Mouse (Mus musculus): ENCODE results near the gene Ezh1. TPM values are rescaled to one million over a fixed set of nuclear protein-coding genes. Genes with fewer than 3 reads are reported as not detected.

Ezh1 gene
- polyA plus RNA-seq, 1 experiment from 2014 or later = 12.4 TPM

DNA sequence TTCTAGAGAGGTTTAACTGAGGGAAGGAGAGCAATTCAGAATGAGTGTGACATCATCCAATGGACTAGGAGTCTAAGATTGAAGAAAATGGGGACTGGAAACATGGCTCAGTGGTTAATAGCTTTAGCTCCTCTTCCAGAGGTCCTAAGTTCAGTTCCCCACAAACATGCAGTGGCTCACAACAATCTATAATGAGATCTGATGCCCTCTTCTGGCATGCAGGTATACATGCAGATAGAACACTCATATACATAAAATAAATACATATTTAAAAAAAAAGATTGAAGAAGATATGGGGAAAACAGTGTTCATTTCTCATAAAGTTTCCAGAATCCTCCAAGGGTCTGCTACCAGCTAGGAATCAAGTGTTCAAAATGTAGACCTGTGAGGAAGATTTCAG lies 9.2 kb upstream of the Ezh1 start:
- Histone ChIP-seq H3K9ac (ENCODE audit: low read depth, low read length) (no peak overlapping the region), H3K4me1 (replicated peaks; ENCODE audit: control insufficient read depth, insufficient read depth, low read length) (peaks cover 16% of the 10 kb centered on the region), H3K4me3 (ENCODE audit: low read depth, low read length) (no peak overlapping the region), H3K27me3 (replicated peaks; ENCODE audit: control insufficient read depth, insufficient read depth, low read length) (peaks cover 17% of the 10 kb centered on the region), H3K9me3 (ENCODE audit: control insufficient read depth, low read length) (no peaks in the 10 kb centered on the region), H3K36me3 (ENCODE audit: control insufficient read depth, insufficient read depth, low read length) (no peaks in the 10 kb centered on the region), H3K27ac (ENCODE audit: low read depth, low read length) (no peak overlapping the region), H3K4me2 (no peak overlapping the region)
- DNase-seq (ENCODE audit: low spot score) (no peak), ATAC-seq (replicated peaks; ENCODE audit: low FRiP score) (no peak)

DNA sequence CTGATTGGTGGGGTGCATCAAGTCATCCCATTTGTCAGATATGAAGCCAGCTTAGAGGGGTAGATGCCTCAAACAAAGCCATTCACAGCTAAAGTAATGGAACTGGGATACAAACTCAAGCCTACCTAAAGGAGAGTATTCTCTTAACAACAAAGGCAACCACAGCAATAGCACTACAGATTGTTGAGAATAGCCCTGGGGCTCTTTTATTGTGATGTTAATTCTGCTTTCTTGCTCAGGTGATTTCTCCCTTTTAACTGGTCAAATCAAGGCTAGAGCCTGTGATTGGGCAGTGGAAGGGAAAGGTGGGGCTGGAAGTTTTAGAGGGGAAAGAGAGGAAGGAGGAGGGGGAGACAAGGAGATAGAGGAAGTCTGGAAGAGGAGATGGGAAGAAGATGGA lies 7.9 kb upstream of the Ezh1 start:
- no peak for DNase-seq (ENCODE audit: low spot score)
- Histone ChIP-seq H3K4me2 (no peak overlapping the region), H3K4me3 (ENCODE audit: low read depth, low read length) (no peak overlapping the region), H3K9ac (ENCODE audit: low read depth, low read length) (no peak overlapping the region), H3K27ac (ENCODE audit: low read depth, low read length) (no peak overlapping the region), H3K27me3 (replicated peaks; ENCODE audit: control insufficient read depth, insufficient read depth, low read length) (peaks cover 24% of the 10 kb centered on the region), H3K9me3 (ENCODE audit: control insufficient read depth, low read length) (no peaks in the 10 kb centered on the region), H3K36me3 (ENCODE audit: control insufficient read depth, insufficient read depth, low read length) (no peaks in the 10 kb centered on the region), H3K4me1 (replicated peaks; ENCODE audit: control insufficient read depth, insufficient read depth, low read length) (peaks cover 23% of the 10 kb centered on the region)
- ATAC-seq (replicated peaks; ENCODE audit: low FRiP score) = no peak

- Histone ChIP-seq H3K9me3 (ENCODE audit: control insufficient read depth, low read length) (no peaks in the 10 kb centered on the region), H3K9ac (ENCODE audit: low read depth, low read length) (no peak overlapping the region), H3K4me2 (no peak overlapping the region), H3K4me1 (replicated peaks; ENCODE audit: control insufficient read depth, insufficient read depth, low read length) (peaks cover 23% of the 10 kb centered on the region), H3K36me3 (ENCODE audit: control insufficient read depth, insufficient read depth, low read length) (no peaks in the 10 kb centered on the region), H3K4me3 (ENCODE audit: low read depth, low read length) (no peak overlapping the region), H3K27ac (ENCODE audit: low read depth, low read length) (no peak overlapping the region), H3K27me3 (replicated peaks; ENCODE audit: control insufficient read depth, insufficient read depth, low read length) (peaks cover 26% of the 10 kb centered on the region)
- no peak for ATAC-seq (replicated peaks; ENCODE audit: low FRiP score)
- DNase-seq (ENCODE audit: low spot score) = no peak
- WGBS = 58% methylated on average over 1 of the region's 1 CpGs
Measured at GRCm38 (mm10) chr11:101233240-101233639, 7.0 kb upstream of the Ezh1 start.

- 28% methylated on average over 6 of the region's 6 CpGs for WGBS
- DNase-seq (ENCODE audit: low spot score) = peak; percentile 39
- Histone ChIP-seq H3K36me3 (ENCODE audit: control insufficient read depth, insufficient read depth, low read length) (no peaks in the 10 kb centered on the region), H3K4me1 (replicated peaks; ENCODE audit: control insufficient read depth, insufficient read depth, low read length) (peaks cover 23% of the 10 kb centered on the region), H3K4me3 (ENCODE audit: low read depth, low read length) (no peak overlapping the region), H3K27me3 (replicated peaks; ENCODE audit: control insufficient read depth, insufficient read depth, low read length) (peaks cover 30% of the 10 kb centered on the region), H3K9ac (ENCODE audit: low read depth, low read length) (no peak overlapping the region), H3K9me3 (ENCODE audit: control insufficient read depth, low read length) (no peaks in the 10 kb centered on the region), H3K27ac (ENCODE audit: low read depth, low read length) (peak overlapping the region; percentile 78), H3K4me2 (peak overlapping the region; percentile 18)
- ATAC-seq (replicated peaks; ENCODE audit: low FRiP score) = peak; percentile 62
Measured at GRCm38 (mm10) chr11:101232010-101232839, 6.0 kb upstream of the Ezh1 start.

DNA sequence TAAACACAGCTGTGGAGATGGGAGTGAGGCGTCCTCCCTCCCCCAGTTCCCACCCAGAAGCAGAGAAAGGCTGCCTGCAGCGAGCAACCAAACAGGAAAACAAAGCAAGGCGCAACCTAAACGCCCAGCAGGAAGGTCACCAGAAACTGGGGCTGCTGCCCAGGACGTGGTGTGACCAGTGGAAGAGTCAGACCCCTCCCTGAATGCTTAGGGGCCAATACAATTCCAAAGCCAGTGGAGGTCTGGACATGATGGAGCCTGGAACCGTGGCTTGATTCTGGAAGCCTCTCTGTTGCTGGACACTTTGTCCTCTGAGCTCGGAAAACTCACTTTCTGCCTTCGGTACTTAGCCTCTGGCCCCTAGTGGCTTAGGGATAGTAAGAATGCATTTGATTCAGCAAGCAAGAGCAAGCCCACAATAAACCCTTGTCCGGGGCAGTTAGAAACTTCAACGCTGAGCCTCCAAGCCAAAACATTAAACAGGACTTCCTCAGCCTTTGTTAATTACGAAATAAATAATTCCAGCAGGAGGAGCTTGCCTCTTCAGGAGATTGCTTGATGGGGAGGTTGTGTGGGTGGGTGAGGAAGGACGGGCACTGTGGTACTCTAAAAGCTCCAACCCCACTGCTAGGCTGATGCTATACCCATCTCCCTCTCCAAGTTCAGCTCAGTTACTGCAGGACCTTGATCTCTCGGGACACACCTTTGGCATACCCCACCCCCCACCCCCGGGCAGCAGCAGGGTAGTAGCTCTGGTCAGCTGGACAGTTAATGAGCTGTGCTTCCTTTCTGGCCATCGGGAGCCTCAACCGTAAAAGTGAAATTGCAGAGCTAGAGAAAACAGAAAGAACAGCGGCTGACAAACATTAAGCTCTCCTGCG lies 5.0 kb upstream of the Ezh1 start:
- H3K9ac ChIP-seq (ENCODE audit: low read depth, low read length) = peak overlapping the region; percentile 30
- peaks cover 30% of the 10 kb centered on the region for H3K27me3 ChIP-seq (replicated peaks; ENCODE audit: control insufficient read depth, insufficient read depth, low read length)
- no peak overlapping the region; the same call in 1 of the 2 replicates for H3K4me3 ChIP-seq (ENCODE audit: low read depth, low read length)
- no peak for DNase-seq (ENCODE audit: low spot score)
- no peaks in the 10 kb centered on the region for H3K36me3 ChIP-seq (ENCODE audit: control insufficient read depth, insufficient read depth, low read length)
- H3K27ac ChIP-seq (ENCODE audit: low read depth, low read length) = peak overlapping the region; percentile 78
- 9% methylated on average over 18 of the region's 18 CpGs for WGBS
- no peak for ATAC-seq (replicated peaks; ENCODE audit: low FRiP score)
- H3K4me2 ChIP-seq = peak overlapping the region; percentile 18
- H3K9me3 ChIP-seq (ENCODE audit: control insufficient read depth, low read length) = no peaks in the 10 kb centered on the region
- peaks cover 23% of the 10 kb centered on the region for H3K4me1 ChIP-seq (replicated peaks; ENCODE audit: control insufficient read depth, insufficient read depth, low read length)

GRCm38 (mm10) chr11:101230526-101230925 lies 4.3 kb upstream of the Ezh1 start:
- ATAC-seq (replicated peaks; ENCODE audit: low FRiP score) (no peak), DNase-seq (ENCODE audit: low spot score) (no peak)
- 31% methylated on average over 5 of the region's 5 CpGs for WGBS
- Histone ChIP-seq H3K4me3 (ENCODE audit: low read depth, low read length) (no peak overlapping the region), H3K27me3 (replicated peaks; ENCODE audit: control insufficient read depth, insufficient read depth, low read length) (peaks cover 30% of the 10 kb centered on the region), H3K4me1 (replicated peaks; ENCODE audit: control insufficient read depth, insufficient read depth, low read length) (peaks cover 23% of the 10 kb centered on the region), H3K9me3 (ENCODE audit: control insufficient read depth, low read length) (no peaks in the 10 kb centered on the region), H3K36me3 (ENCODE audit: control insufficient read depth, insufficient read depth, low read length) (no peaks in the 10 kb centered on the region), H3K9ac (ENCODE audit: low read depth, low read length) (peak overlapping the region; percentile 30), H3K4me2 (peak overlapping the region; percentile 18), H3K27ac (ENCODE audit: low read depth, low read length) (peak overlapping the region; percentile 78)

DNA sequence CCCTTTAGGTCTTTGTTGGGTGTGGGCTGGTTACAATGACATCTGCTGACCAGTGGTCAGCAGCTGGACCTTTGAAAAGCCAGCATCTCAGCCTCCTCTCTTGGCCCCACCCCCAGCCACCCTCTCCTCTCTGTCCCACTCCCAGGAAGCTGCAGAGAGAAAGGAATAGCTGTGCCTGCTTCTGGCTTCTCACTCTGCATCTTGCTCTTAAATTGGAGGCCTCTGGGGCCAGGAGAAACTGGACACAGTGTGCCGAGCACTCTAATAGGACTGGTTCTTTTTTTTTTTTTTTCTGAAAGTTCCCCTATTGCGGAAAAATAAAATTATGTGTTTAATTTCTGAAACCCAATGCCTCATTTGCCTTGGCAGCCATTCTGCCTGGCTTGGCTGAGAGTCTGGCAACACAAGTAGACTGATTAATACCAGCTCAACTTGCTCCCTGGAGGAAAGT lies 3.8 kb upstream of the Ezh1 start:
- no peak overlapping the region for H3K9ac ChIP-seq (ENCODE audit: low read depth, low read length)
- DNase-seq (ENCODE audit: low spot score) (no peak), ATAC-seq (replicated peaks; ENCODE audit: low FRiP score) (no peak)
- no peaks in the 10 kb centered on the region for H3K9me3 ChIP-seq (ENCODE audit: control insufficient read depth, low read length)
- no peak overlapping the region for H3K4me2 ChIP-seq
- peaks cover 27% of the 10 kb centered on the region for H3K4me1 ChIP-seq (replicated peaks; ENCODE audit: control insufficient read depth, insufficient read depth, low read length)
- H3K27ac ChIP-seq (ENCODE audit: low read depth, low read length) = peak overlapping the region; percentile 78
- no peak overlapping the region for H3K4me3 ChIP-seq (ENCODE audit: low read depth, low read length)
- no peaks in the 10 kb centered on the region for H3K36me3 ChIP-seq (ENCODE audit: control insufficient read depth, insufficient read depth, low read length)
- 32% methylated on average over 2 of the region's 2 CpGs for WGBS
- peaks cover 30% of the 10 kb centered on the region for H3K27me3 ChIP-seq (replicated peaks; ENCODE audit: control insufficient read depth, insufficient read depth, low read length)

GRCm38 (mm10) chr11:101229361-101229900 lies 3.2 kb upstream of the Ezh1 start:
- no peak overlapping the region for H3K9ac ChIP-seq (ENCODE audit: low read depth, low read length)
- ATAC-seq (replicated peaks; ENCODE audit: low FRiP score) (no peak), DNase-seq (ENCODE audit: low spot score) (no peak)
- no peaks in the 10 kb centered on the region for H3K36me3 ChIP-seq (ENCODE audit: control insufficient read depth, insufficient read depth, low read length)
- WGBS = 29% methylated on average over 8 of the region's 8 CpGs
- H3K27ac ChIP-seq (ENCODE audit: low read depth, low read length) = no peak overlapping the region
- no peaks in the 10 kb centered on the region for H3K9me3 ChIP-seq (ENCODE audit: control insufficient read depth, low read length)
- peaks cover 27% of the 10 kb centered on the region for H3K4me1 ChIP-seq (replicated peaks; ENCODE audit: control insufficient read depth, insufficient read depth, low read length)
- peaks cover 30% of the 10 kb centered on the region for H3K27me3 ChIP-seq (replicated peaks; ENCODE audit: control insufficient read depth, insufficient read depth, low read length)
- no peak overlapping the region for H3K4me3 ChIP-seq (ENCODE audit: low read depth, low read length)
- H3K4me2 ChIP-seq = no peak overlapping the region

Data from liver, embryonic 11.5 days (tissue).